Mouse (Mus musculus): ENCODE results near the gene Adgrb3.

DNA sequence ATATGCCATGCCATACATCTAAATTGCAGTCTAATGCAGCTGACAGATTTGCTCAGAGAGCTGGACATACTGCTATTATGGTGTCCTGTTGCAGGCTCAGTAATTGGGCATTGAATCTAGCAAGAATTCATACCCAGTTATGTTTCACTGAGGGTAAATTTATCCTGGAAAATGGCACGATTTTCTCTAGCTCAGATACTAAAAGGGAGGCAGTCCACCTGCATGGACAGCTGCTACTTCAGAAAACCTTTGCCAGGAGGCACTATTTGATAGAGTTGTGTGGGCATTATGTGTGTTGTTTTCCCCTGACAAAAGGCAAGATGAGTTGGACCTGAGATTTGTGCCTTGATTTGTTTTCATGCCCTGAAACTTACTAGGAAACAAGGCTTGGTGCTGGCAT lies 118.0 kb downstream of the Adgrb3 start:
- no peak for TF ChIP-seq POLR2A (IDR thresholded peaks at IDR 0.05; ENCODE audit: low read depth, low read length)
- TF ChIP-seq CTCF (conservative IDR thresholded peaks at IDR 0.05; ENCODE audit: insufficient read depth, insufficient read length, low read depth, low read length): no peak

Data from kidney, adult 2 months (tissue).